Mouse (Mus musculus): ENCODE data around the gene Tgif2. TPM values are rescaled to one million over a fixed set of nuclear protein-coding genes. Genes with fewer than 3 reads are reported as not detected.
A peak's percentile ranks its signal among the peaks of the same experiment; 100 is the strongest.
"Not testable (repeated sequence)": the region's sequence is repeated elsewhere in the genome, so short reads cannot be mapped to it uniquely, and the experiment has no call there.

Gene Tgif2
- polyA plus RNA-seq (2012; rRNA removed), result 8.4 and 11.8 TPM in 2 replicates

DNA sequence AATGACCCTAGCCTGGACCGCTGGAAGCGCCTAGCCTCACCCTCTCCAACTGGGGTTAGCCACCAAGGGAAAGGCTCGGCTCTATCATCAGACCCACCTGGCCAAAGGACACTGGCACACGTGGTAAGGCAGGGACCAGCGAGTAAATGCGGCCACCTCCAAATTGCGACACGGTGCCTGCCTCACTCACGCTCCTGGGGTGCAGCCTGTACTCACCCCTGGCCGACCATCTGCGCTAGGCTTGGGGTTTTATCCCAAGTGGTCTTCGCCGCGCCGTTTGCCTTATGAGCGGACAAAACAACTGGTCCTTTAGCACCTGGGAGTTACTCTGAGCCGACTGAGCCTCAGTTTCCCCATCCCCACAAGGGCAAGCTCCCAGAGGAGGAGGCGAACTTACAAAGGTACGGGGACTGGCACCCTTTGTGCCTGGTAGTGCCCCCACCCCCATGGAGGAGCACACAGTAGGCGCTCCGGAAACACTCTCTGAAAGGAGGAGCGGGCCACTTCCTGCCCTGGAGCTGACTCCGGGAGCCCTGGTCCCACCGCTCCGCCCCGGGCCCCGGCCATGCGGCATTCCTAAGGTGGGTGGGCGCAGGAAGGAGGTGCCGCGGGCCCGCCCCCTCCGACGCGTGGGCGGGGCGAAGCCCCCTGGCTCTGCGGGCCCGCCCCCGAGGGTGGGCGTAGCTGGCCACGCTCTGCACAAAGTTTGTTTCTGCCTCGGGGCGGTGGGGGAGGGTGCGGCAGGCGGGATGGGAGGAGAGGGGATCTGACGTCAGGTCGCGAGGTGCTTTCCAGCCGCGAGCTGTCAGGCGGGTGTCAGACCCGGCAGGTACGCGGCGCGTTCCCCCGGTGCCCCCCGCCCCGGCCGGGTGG, at the start of gene Tgif2:
Gene Tgif2 (plus strand): TSS at position 689 of the 873 bp plus-strand sequence.
- 11% methylated on average over 60 of the region's 61 CpGs for WGBS
- DNase-seq, result peak; percentile 51
- peak within 1 kb of the TSS; percentile 58 for H3K4me3 ChIP-seq (replicated peaks; ENCODE audit: extremely low read depth, low read depth, low read length)
- TF ChIP-seq CTCF (IDR thresholded peaks at IDR 0.05; ENCODE audit: insufficient read depth, low read length), result no peak
- peak; percentile 17; the same call in 1 of the 2 replicates for TF ChIP-seq POLR2A (IDR thresholded peaks at IDR 0.05; ENCODE audit: borderline replicate concordance, extremely low read depth, low read depth, low read length)
- peaks cover 9% of the 10 kb centered on the region for H3K4me1 ChIP-seq (ENCODE audit: control insufficient read depth, insufficient read depth, low read length)

DNA sequence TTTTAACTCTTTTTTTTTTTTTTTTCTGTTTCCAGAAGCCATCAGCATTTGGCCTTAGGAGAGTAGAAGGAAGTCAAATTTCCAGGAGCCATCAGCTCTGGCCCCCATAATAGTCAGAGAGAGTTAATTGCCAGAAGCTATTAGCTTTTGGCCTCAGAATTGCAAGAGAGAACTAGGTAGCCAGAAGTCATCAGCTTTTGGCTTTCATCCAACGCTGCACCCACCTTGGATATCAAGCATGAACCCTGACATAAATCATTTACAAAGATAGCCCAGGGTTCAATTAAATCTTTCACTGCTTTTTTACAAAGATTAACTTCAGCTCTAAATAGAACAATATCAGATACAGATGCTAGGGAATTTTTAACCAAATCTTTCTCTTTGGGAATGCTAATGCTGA, 41.3 kb upstream of the Tgif2 start:
- TF ChIP-seq POLR2A (IDR thresholded peaks at IDR 0.05; ENCODE audit: borderline replicate concordance, extremely low read depth, low read depth, low read length) (no peak), CTCF (IDR thresholded peaks at IDR 0.05; ENCODE audit: insufficient read depth, low read length) (no peak)
- Histone ChIP-seq H3K4me3 (replicated peaks; ENCODE audit: extremely low read depth, low read depth, low read length) (no peak overlapping the region), H3K4me1 (ENCODE audit: control insufficient read depth, insufficient read depth, low read length) (no peaks in the 10 kb centered on the region)
- no peak for DNase-seq
- WGBS, result 84% methylated on average over 1 of the region's 1 CpGs

GRCm38 (mm10) chr2:156801045-156801444, 38.8 kb upstream of the Tgif2 start:
- no peak for DNase-seq
- H3K4me1 ChIP-seq (ENCODE audit: control insufficient read depth, insufficient read depth, low read length), result no peaks in the 10 kb centered on the region
- H3K4me3 ChIP-seq (replicated peaks; ENCODE audit: extremely low read depth, low read depth, low read length), result no peak overlapping the region
- no peak for TF ChIP-seq POLR2A (IDR thresholded peaks at IDR 0.05; ENCODE audit: borderline replicate concordance, extremely low read depth, low read depth, low read length)
- TF ChIP-seq CTCF (IDR thresholded peaks at IDR 0.05; ENCODE audit: insufficient read depth, low read length), result no peak
- WGBS, result 69% methylated on average over 4 of the region's 4 CpGs

DNA sequence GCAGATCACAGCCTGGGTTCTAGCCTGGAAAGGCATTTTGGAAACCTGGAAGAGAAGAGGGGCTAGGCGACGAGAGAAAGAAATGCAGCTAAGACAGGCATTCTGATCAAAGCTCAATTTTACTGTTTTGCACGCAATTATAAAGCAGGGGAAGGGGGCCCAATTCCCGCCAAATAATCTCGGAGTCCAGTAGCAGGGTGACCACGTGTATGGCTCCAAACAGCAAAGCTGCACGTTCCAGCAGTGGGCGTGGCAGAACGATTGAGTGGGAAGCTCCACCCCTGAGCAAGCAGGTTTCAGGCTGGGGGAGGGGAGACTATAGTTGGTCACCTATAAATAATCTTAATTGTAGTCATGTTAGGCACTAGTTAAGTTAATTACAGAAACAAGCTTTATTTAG, 37.7 kb upstream of the Tgif2 start:
- DNase-seq; H3K4me3 ChIP-seq (replicated peaks; ENCODE audit: extremely low read depth, low read depth, low read length); H3K4me1 ChIP-seq (ENCODE audit: control insufficient read depth, insufficient read depth, low read length): not testable (repeated sequence)
- 41% methylated on average over 9 of the region's 9 CpGs for WGBS

DNA sequence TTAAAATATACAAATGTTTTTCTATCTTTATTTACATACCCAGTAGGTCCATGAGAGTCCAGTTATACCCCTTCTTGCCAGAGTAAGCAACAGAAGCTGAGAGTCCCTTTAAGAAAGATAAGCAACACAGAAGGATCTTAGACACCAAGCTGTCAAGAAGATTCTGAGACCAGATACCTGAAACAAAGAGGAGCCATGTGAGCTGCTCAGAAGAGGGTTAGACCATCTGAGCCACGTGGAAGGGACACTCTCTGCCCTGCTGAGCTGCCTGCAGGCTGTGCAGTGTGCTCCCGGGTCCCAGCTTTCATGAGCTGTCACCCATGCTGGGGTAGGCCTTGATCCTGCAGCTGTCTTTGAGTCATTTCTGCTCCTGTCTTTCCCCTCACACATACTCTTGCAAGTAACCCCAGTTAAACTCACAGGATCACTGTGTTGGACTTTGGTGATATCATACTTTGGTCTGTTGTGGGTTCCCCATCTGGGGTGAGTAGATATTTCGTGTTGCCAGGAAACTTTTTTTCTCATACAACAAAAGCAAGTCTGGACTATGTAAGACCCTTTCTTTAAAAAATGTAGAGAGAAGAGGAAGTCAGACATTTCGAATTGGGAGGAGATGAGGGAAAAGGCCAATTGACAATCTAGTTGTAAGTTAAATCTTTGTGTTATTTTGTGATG, 36.0 kb upstream of the Tgif2 start:
- H3K4me3 ChIP-seq (replicated peaks; ENCODE audit: extremely low read depth, low read depth, low read length), result no peak overlapping the region
- H3K4me1 ChIP-seq (ENCODE audit: control insufficient read depth, insufficient read depth, low read length), result no peaks in the 10 kb centered on the region
- TF ChIP-seq POLR2A (IDR thresholded peaks at IDR 0.05; ENCODE audit: borderline replicate concordance, extremely low read depth, low read depth, low read length) (no peak), CTCF (IDR thresholded peaks at IDR 0.05; ENCODE audit: insufficient read depth, low read length) (no peak)
- no peak for DNase-seq
- WGBS, result 62% methylated on average over 4 of the region's 4 CpGs

- 83% methylated on average over 4 of the region's 4 CpGs for WGBS
- TF ChIP-seq CTCF (IDR thresholded peaks at IDR 0.05; ENCODE audit: insufficient read depth, low read length), result no peak
- TF ChIP-seq POLR2A (IDR thresholded peaks at IDR 0.05; ENCODE audit: borderline replicate concordance, extremely low read depth, low read depth, low read length), result no peak
- DNase-seq, result no peak
- Histone ChIP-seq H3K4me3 (replicated peaks; ENCODE audit: extremely low read depth, low read depth, low read length) (no peak overlapping the region), H3K4me1 (ENCODE audit: control insufficient read depth, insufficient read depth, low read length) (no peaks in the 10 kb centered on the region)
Measured at GRCm38 (mm10) chr2:156804589-156804988, 35.2 kb upstream of the Tgif2 start.

DNA sequence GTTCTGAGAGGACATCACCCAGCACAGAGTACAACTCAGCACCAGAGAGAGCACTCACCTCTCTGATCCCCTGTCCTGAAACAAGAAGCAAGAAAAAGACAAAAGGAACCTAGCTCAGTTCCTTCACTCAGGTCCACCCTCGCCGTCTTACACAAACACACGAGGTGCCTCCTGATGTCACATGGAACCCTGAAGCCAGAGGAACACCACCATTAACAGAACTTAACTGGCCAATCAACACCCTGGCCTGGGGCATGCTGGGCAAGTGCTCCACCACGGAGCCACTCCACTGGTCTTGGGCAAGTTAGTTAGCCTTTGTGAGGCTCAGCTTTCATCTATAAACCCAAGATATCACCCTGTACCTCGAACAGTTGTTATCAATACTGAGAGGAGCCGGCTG, 32.9 kb upstream of the Tgif2 start:
- H3K4me3 ChIP-seq (replicated peaks; ENCODE audit: extremely low read depth, low read depth, low read length), result no peak overlapping the region

DNA sequence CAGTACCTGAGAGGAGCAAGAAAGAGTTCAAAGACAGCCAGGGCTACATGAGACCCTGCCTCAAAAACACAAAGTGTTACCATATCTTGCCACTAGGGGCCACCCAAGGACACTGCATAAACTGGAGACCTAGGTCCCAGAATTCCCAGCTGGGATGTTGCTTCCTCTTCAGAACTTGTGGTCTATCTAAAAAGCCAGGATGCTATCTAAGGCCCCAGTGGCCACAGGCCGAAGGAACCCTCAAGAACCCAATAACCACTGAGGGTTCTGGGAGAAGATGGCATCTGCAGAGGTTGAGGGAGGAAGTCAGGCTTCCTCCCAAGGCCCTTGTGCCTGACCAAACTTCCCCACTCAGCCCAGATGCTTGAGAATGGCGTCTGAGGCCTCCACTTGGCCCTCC, 30.2 kb upstream of the Tgif2 start:
- Histone ChIP-seq H3K4me3 (replicated peaks; ENCODE audit: extremely low read depth, low read depth, low read length) (no peak overlapping the region), H3K4me1 (ENCODE audit: control insufficient read depth, insufficient read depth, low read length) (no peaks in the 10 kb centered on the region)
- peak; percentile 71 for DNase-seq
- WGBS, result 23% methylated on average over 2 of the region's 2 CpGs
- TF ChIP-seq CTCF (IDR thresholded peaks at IDR 0.05; ENCODE audit: insufficient read depth, low read length), result peak; percentile 50
- no peak for TF ChIP-seq POLR2A (IDR thresholded peaks at IDR 0.05; ENCODE audit: borderline replicate concordance, extremely low read depth, low read depth, low read length)

More for the DNA sequence above, 32.9 kb upstream of the Tgif2 start:
- no peaks in the 10 kb centered on the region for H3K4me1 ChIP-seq (ENCODE audit: control insufficient read depth, insufficient read depth, low read length)
- TF ChIP-seq POLR2A (IDR thresholded peaks at IDR 0.05; ENCODE audit: borderline replicate concordance, extremely low read depth, low read depth, low read length) (no peak), CTCF (IDR thresholded peaks at IDR 0.05; ENCODE audit: insufficient read depth, low read length) (no peak)
- WGBS, result 58% methylated on average over 6 of the region's 6 CpGs
- DNase-seq, result no peak

DNA sequence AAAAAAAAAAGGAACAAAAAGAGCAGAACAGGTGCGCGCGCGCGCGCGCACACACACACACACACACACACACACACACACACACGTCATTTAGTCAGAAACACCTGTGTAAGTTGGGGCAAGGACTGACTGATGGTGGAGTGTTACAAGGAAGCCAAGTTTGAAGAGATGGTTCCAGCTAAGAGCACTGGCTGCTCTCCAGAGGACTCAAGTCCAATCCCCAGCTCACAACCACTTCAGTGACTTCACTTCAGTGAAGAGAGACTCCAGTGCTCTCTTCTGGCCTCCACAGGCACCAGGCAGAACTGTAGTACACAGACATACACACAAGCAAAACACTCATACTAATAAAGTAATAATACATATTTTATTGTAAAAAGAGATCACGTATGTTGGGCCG, 29.1 kb upstream of the Tgif2 start:
- WGBS, result 93% methylated on average over 10 of the region's 10 CpGs
- TF ChIP-seq CTCF (IDR thresholded peaks at IDR 0.05; ENCODE audit: insufficient read depth, low read length) (no peak), POLR2A (IDR thresholded peaks at IDR 0.05; ENCODE audit: borderline replicate concordance, extremely low read depth, low read depth, low read length) (no peak)
- no peak for DNase-seq
- Histone ChIP-seq H3K4me3 (replicated peaks; ENCODE audit: extremely low read depth, low read depth, low read length) (no peak overlapping the region), H3K4me1 (ENCODE audit: control insufficient read depth, insufficient read depth, low read length) (no peaks in the 10 kb centered on the region)

DNA sequence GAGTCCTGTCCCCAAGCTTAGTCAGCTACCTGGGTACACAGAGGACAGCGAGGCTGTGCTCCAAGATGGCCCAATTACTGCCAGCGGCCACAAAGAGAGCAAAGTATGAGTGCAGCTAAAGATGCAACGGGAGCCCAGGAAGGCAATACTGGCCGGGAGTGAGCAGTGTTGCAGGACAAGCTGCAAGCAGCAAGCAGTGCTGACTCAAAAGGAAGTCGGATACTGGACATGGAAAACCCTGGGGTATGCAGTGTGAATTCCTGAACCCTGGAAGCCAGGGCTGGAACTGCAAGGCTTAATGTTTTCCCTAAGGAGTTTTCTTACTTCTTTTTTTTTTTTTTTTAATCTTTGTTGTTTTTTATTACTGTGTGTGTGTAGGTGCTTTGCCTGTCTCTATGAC, 28.3 kb upstream of the Tgif2 start:
- DNase-seq, result no peak
- no peaks in the 10 kb centered on the region for H3K4me1 ChIP-seq (ENCODE audit: control insufficient read depth, insufficient read depth, low read length)
- no peak overlapping the region for H3K4me3 ChIP-seq (replicated peaks; ENCODE audit: extremely low read depth, low read depth, low read length)
- WGBS, result 73% methylated on average over 5 of the region's 5 CpGs
- TF ChIP-seq POLR2A (IDR thresholded peaks at IDR 0.05; ENCODE audit: borderline replicate concordance, extremely low read depth, low read depth, low read length) (no peak), CTCF (IDR thresholded peaks at IDR 0.05; ENCODE audit: insufficient read depth, low read length) (no peak)
